Mouse (Mus musculus): ENCODE results near the gene Gm10272. TPM values are rescaled to one million over a fixed set of nuclear protein-coding genes. Genes with fewer than 3 reads are reported as not detected.
"Not testable (repeated sequence)": the region's sequence is repeated elsewhere in the genome, so short reads cannot be mapped to it uniquely, and the experiment has no call there.

Gene Gm10272
- total RNA-seq, 2 experiments from 2014 or later = not detected

- Histone ChIP-seq H3K4me3 (no peak within 1 kb of the TSS), H3K27ac (no peak within 1 kb of the TSS)
- TF ChIP-seq CTCF (IDR thresholded peaks at IDR 0.05) = no peak
- DNase-seq = no peak
- intact Hi-C loops (cut with DNase I) = no loop called here
These were observed 9.3 kb upstream of the Gm10272 start, which contains the start of gene Gm9508 for GRCm38 (mm10) chr10:77697133-77697532. Gm9508 (minus strand) TSS chr10:77697233.

- intact Hi-C loops (cut with DNase I) = no loop called here
- DNase-seq = no peak
- Histone ChIP-seq H3K4me3 (no peak overlapping the region), H3K27ac (no peak overlapping the region)
- no peak for TF ChIP-seq CTCF (IDR thresholded peaks at IDR 0.05)
These were observed 3.4 kb downstream of the Gm10272 start for GRCm38 (mm10) chr10:77709831-77710230.

- H3K27ac ChIP-seq; H3K4me3 ChIP-seq; DNase-seq; intact Hi-C loops (cut with DNase I): not testable (repeated sequence)
These were observed 4.7 kb downstream of the Gm10272 start, which contains the start of gene Gm10024 for GRCm38 (mm10) chr10:77711157-77711556. Gm10024 (plus strand) TSS chr10:77711457.

- Histone ChIP-seq H3K27ac (no peak overlapping the region), H3K4me3 (no peak overlapping the region)
- TF ChIP-seq CTCF (IDR thresholded peaks at IDR 0.05) = no peak
- DNase-seq = no peak
- intact Hi-C loops (cut with DNase I) = no loop called here
These were observed 7.3 kb downstream of the Gm10272 start for GRCm38 (mm10) chr10:77713734-77714133.

GRCm38 (mm10) chr10:77715507-77715906 lies 9.1 kb downstream of the Gm10272 start, which contains the start of gene Gm10142:
Gm10142 (plus strand) TSS chr10:77715807.
- intact Hi-C loops (cut with DNase I) = no loop called here
- no peak for DNase-seq
- no peak within 1 kb of the TSS for H3K4me3 ChIP-seq
- no peak for TF ChIP-seq CTCF (IDR thresholded peaks at IDR 0.05)
- H3K27ac ChIP-seq = no peak within 1 kb of the TSS

GRCm38 (mm10) chr10:77720299-77720698 lies 13.9 kb downstream of the Gm10272 start, which contains the start of gene Krtap12-1:
Krtap12-1 (plus strand) TSS chr10:77720599.
- intact Hi-C loops (cut with DNase I); H3K4me3 ChIP-seq; DNase-seq; H3K27ac ChIP-seq: not testable (repeated sequence)

GRCm38 (mm10) chr10:77724855-77725254 lies 18.4 kb downstream of the Gm10272 start:
- TF ChIP-seq CTCF (IDR thresholded peaks at IDR 0.05) = no peak
- DNase-seq = no peak
- intact Hi-C loops (cut with DNase I) = no loop called here
- H3K27ac ChIP-seq = no peak overlapping the region
- H3K4me3 ChIP-seq = no peak overlapping the region

- intact Hi-C loops (cut with DNase I) = no loop called here
- no peak for TF ChIP-seq CTCF (IDR thresholded peaks at IDR 0.05)
- Histone ChIP-seq H3K4me3 (no peak within 1 kb of the TSS), H3K27ac (no peak within 1 kb of the TSS)
- DNase-seq = no peak
These were observed 19.8 kb downstream of the Gm10272 start, which contains the start of gene Gm10100 for GRCm38 (mm10) chr10:77726186-77726585. Gm10100 (plus strand) TSS chr10:77726486.

GRCm38 (mm10) chr10:77728280-77728679 lies 21.9 kb downstream of the Gm10272 start:
- Histone ChIP-seq H3K27ac (no peak overlapping the region), H3K4me3 (no peak overlapping the region)
- intact Hi-C loops (cut with DNase I) = no loop called here
- no peak for DNase-seq
- peak; percentile 29 for TF ChIP-seq CTCF (IDR thresholded peaks at IDR 0.05)

GRCm38 (mm10) chr10:77729241-77729640 lies 22.8 kb downstream of the Gm10272 start:
- intact Hi-C loops (cut with DNase I) = no loop called here
- Histone ChIP-seq H3K27ac (no peak overlapping the region), H3K4me3 (no peak overlapping the region)
- TF ChIP-seq CTCF (IDR thresholded peaks at IDR 0.05) = peak; percentile 35
- DNase-seq = no peak

GRCm38 (mm10) chr10:77735928-77736327 lies 29.5 kb downstream of the Gm10272 start:
- intact Hi-C loops (cut with DNase I) = no loop called here
- no peak overlapping the region for H3K4me3 ChIP-seq
- TF ChIP-seq CTCF (IDR thresholded peaks at IDR 0.05) = no peak
- H3K27ac ChIP-seq = no peak overlapping the region
- no peak for DNase-seq

- intact Hi-C loops (cut with DNase I) = no loop called here
- no peak for TF ChIP-seq CTCF (IDR thresholded peaks at IDR 0.05)
- no peak overlapping the region for H3K27ac ChIP-seq
- no peak for DNase-seq
- H3K4me3 ChIP-seq = no peak overlapping the region
These were observed 32.5 kb downstream of the Gm10272 start for GRCm38 (mm10) chr10:77738929-77739328.

- H3K27ac ChIP-seq; intact Hi-C loops (cut with DNase I); H3K4me3 ChIP-seq: not testable (repeated sequence)
These were observed 35.7 kb downstream of the Gm10272 start, which contains the start of gene Gm18596 for GRCm38 (mm10) chr10:77741924-77742688. Gm18596 (minus strand) TSS chr10:77742638.

GRCm38 (mm10) chr10:77750686-77751085 lies 44.3 kb downstream of the Gm10272 start:
- not testable (repeated sequence) for DNase-seq, H3K27ac ChIP-seq, H3K4me3 ChIP-seq
- intact Hi-C loops (cut with DNase I) = loop anchor here (1.0 kb wide), 1 partner anchor 13 kb away; no protein-coding TSS in a partner anchor

More at GRCm38 (mm10) chr10:77741924-77742688, 35.7 kb downstream of the Gm10272 start, which contains the start of gene Gm18596:
- not testable (repeated sequence) for DNase-seq

GRCm38 (mm10) chr10:77751254-77751653 lies 44.8 kb downstream of the Gm10272 start, which contains the start of gene Gm9736:
Gm9736 (minus strand) TSS chr10:77751354.
- not testable (repeated sequence) for H3K4me3 ChIP-seq, DNase-seq, H3K27ac ChIP-seq
- intact Hi-C loops (cut with DNase I) = loop anchor here (1.0 kb wide), 1 partner anchor 12 kb away; no protein-coding TSS in a partner anchor

Data from gastrocnemius, adult 2 months (tissue).